7 mouse cellular contexts compared by ENCODE assay signal in the genomic region with DNA sequence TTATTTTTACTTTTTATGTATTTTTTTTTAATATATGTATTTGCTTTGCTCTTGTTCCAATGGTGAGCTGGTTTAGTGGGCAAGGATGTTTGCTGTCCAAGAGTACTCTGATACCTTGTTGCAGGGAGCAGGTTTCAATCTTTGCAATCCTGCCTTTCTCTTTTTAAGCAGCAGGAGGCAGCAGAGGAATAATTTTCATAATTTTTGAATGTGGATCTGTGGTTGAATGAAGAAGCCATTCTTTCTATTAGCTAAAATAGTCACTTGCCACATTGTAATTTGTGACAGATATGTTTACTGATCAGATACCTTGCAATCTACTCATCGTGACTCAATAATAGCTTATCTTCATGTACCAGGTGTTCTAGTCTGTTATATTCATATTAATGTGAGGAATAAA.
A peak's percentile ranks its signal among the peaks of the same experiment; 100 is the strongest.
DNase-seq lines count a peak whose midpoint lies in the region; ATAC-seq and TF ChIP-seq lines count a peak whose summit lies in the region.

No protein-coding gene starts in this region.

- no peak for TF ChIP-seq CTCF in thymus, adult 2 months (IDR thresholded peaks at IDR 0.05; ENCODE audit: borderline replicate concordance, control insufficient read depth, extremely low read depth, insufficient read depth, low read length, poor library complexity)

- no peak for ATAC-seq in hindbrain, embryonic 11.5 days (ENCODE audit: low FRiP score)

- H3K9me3 ChIP-seq in hindbrain, embryonic 11.5 days (ENCODE audit: control insufficient read depth, low read length): no peaks in the 10 kb centered on the region
- H3K9me3 ChIP-seq in hindbrain, embryonic 10.5 days: no peaks in the 10 kb centered on the region

- 79% methylated on average over 1 of the region's 1 CpGs for WGBS in hindbrain, embryonic 11.5 days
- WGBS in hindbrain, embryonic 10.5 days: 91% methylated on average over 1 of the region's 1 CpGs
- WGBS in thymus, adult 2 months: 88% methylated on average over 1 of the region's 1 CpGs

- no peak for TF ChIP-seq POLR2A in thymus, adult 2 months (IDR thresholded peaks at IDR 0.05; ENCODE audit: control insufficient read depth, extremely low read depth, insufficient read depth, low read length, poor library complexity)

- no peak overlapping the region for H3K9ac ChIP-seq in hindbrain, embryonic 11.5 days (ENCODE audit: low read depth, low read length)

- no peak overlapping the region for H3K4me3 ChIP-seq in hindbrain, embryonic 11.5 days (ENCODE audit: low read depth, low read length)
- H3K4me3 ChIP-seq in hindbrain, embryonic 10.5 days: no peak overlapping the region
- H3K4me3 ChIP-seq in thymus, adult 2 months (ENCODE audit: control insufficient read depth, insufficient read depth, low read length): no peak overlapping the region

- H3K36me3 ChIP-seq in hindbrain, embryonic 11.5 days (ENCODE audit: control insufficient read depth, insufficient read depth, low read length): no peaks in the 10 kb centered on the region
- H3K36me3 ChIP-seq in hindbrain, embryonic 10.5 days: no peaks in the 10 kb centered on the region
- no peaks in the 10 kb centered on the region for H3K36me3 ChIP-seq in thymus, adult 2 months (ENCODE audit: control insufficient read depth, insufficient read depth, low read length)

- no peaks in the 10 kb centered on the region for H3K27me3 ChIP-seq in hindbrain, embryonic 11.5 days (ENCODE audit: control insufficient read depth, insufficient read depth, low read length)
- no peaks in the 10 kb centered on the region; the same call in 1 of the 2 replicates for H3K27me3 ChIP-seq in hindbrain, embryonic 10.5 days (ENCODE audit: insufficient read depth, poor library complexity, severe bottlenecking)
- no peaks in the 10 kb centered on the region for H3K27me3 ChIP-seq in thymus, adult 2 months (ENCODE audit: control insufficient read depth, insufficient read depth, low read length)

- no peak overlapping the region for H3K27ac ChIP-seq in hindbrain, embryonic 11.5 days (ENCODE audit: low read depth, low read length)
- H3K27ac ChIP-seq in hindbrain, embryonic 10.5 days: no peak overlapping the region
- H3K27ac ChIP-seq in thymus, adult 2 months (ENCODE audit: control insufficient read depth, insufficient read depth, low read length): no peak overlapping the region

- H3K4me2 ChIP-seq in hindbrain, embryonic 11.5 days (replicated peaks; ENCODE audit: low read depth, low read length): no peak overlapping the region

- peak; percentile 73 for DNase-seq in hindbrain, embryonic 11.5 days (ENCODE audit: low spot score)
- DNase-seq in hindbrain, embryonic 10.5 days (ENCODE audit: low spot score): no peak
- DNase-seq in thymus, adult 2 months: peak; percentile 37
- no peak for DNase-seq in thymus, adult 18-20 months
- DNase-seq in c-Kit-positive CD71-positive TER-119-negative erythroid progenitor cells, embryonic 14.5 days (ENCODE audit: low read depth): peak; percentile 10
- DNase-seq in layer of hippocampus, adult 11-12 months (ENCODE audit: low spot score): peak; percentile 59
- DNase-seq in skeletal muscle tissue, adult 2 months (ENCODE audit: low read depth, low spot score): peak; percentile 9

- no peaks in the 10 kb centered on the region; the same call in 1 of the 2 replicates for H3K4me1 ChIP-seq in hindbrain, embryonic 11.5 days (replicated peaks; ENCODE audit: control insufficient read depth, insufficient read depth, low read length)
- peaks cover 28% of the 10 kb centered on the region; the same call in 1 of the 2 replicates for H3K4me1 ChIP-seq in hindbrain, embryonic 10.5 days (replicated peaks)
- no peaks in the 10 kb centered on the region for H3K4me1 ChIP-seq in thymus, adult 2 months (replicated peaks; ENCODE audit: control insufficient read depth, insufficient read depth, low read length)

Comparison
In these comparisons a context has a peak if more than half of its experiments do, and no peak if none do; other contexts are left out.
1. DNase-seq: peak in hindbrain, embryonic 11.5 days (single experiment), thymus, adult 2 months (single experiment), c-Kit-positive CD71-positive TER-119-negative erythroid progenitor cells, embryonic 14.5 days (single experiment), layer of hippocampus, adult 11-12 months (single experiment) and skeletal muscle tissue, adult 2 months (single experiment); none in hindbrain, embryonic 10.5 days (single experiment) and thymus, adult 18-20 months (0 of 2).